Mouse (Mus musculus) liver, embryonic 15.5 days (tissue): Measurements from ENCODE around the gene Mpv17l2. TPM values are rescaled to one million over a fixed set of nuclear protein-coding genes. Genes with fewer than 3 reads are reported as not detected.

Source experiments
- ATAC-seq: fragments of 200-750 bp; cut with Nextera tagmentation; 2 replicates; pipeline ENCODE4 v1.8.0; 2017; ENCODE audit warnings: moderate number of reproducible peaks, mild to moderate bottlenecking, moderate library complexity; ENCODE audit not compliant: insufficient read depth
- H3K27ac ChIP-seq: fragments of 300-500 bp; sonication (generic); replicated peaks from 2 replicates; pipeline ENCODE4 v1.5.1; 2015; ENCODE audit warnings: mild to moderate bottlenecking, inconsistent platforms
- H3K27me3 ChIP-seq: fragments of 300-500 bp; sonication (generic); 2 replicates; pipeline ENCODE4 v1.6.1; 2015; ENCODE audit warnings: mild to moderate bottlenecking, inconsistent platforms
- H3K36me3 ChIP-seq: fragments of 300-500 bp; sonication (generic); replicated peaks from 2 replicates; pipeline ENCODE4 v1.6.1; 2015; ENCODE audit warnings: moderate library complexity, mild to moderate bottlenecking, inconsistent platforms
- H3K4me1 ChIP-seq: fragments of 300-500 bp; sonication (generic); replicated peaks from 2 replicates; pipeline ENCODE4 v1.6.1; 2015; ENCODE audit warnings: inconsistent platforms
- H3K4me2 ChIP-seq: fragments of 300-500 bp; sonication (generic); 2 replicates; pipeline ENCODE4 v1.6.1; 2015; ENCODE audit warnings: moderate library complexity, mild to moderate bottlenecking, inconsistent platforms
- H3K4me3 ChIP-seq: fragments of 300-500 bp; sonication (generic); replicated peaks from 2 replicates; pipeline ENCODE4 v1.5.1; 2015; ENCODE audit warnings: mild to moderate bottlenecking, inconsistent platforms
- H3K9ac ChIP-seq: fragments of 300-500 bp; sonication (generic); 2 replicates; pipeline ENCODE4 v1.6.1; 2015; ENCODE audit warnings: moderate library complexity, mild to moderate bottlenecking, inconsistent platforms
- H3K9me3 ChIP-seq: fragments of 300-500 bp; sonication (generic); replicated peaks from 2 replicates; pipeline ENCODE4 v1.6.1; 2016; ENCODE audit warnings: inconsistent platforms
- WGBS: fragments of 180-500 bp; shearing (Covaris S2); methylation state at CpG from one replicate; pipeline ENCODE4 v1.1.7; 2015; ENCODE audit warnings: mixed read lengths; ENCODE audit not compliant: insufficient replicate concordance; 5-methylcytosine and 5-hydroxymethylcytosine counted together
- polyA plus RNA-seq: library from polyadenylated mRNA; unstranded; fragments of >200 nt; fragmentation: Nextera tagmentation; extraction: Ambion mirVana; gene quantifications from 2 replicates; pipeline ENCODE4 v1.2.1, GENCODE M21; 2015

The Mpv17l2 gene
- polyA plus RNA-seq, 1 experiment from 2014 or later, result 37.8 TPM

- H3K36me3 ChIP-seq, result peaks cover 36% of the 10 kb centered on the region
- no peak for ATAC-seq
- no peak overlapping the region for H3K27ac ChIP-seq
- no peak overlapping the region for H3K9ac ChIP-seq
- 78% methylated on average over 5 of the region's 5 CpGs for WGBS
- H3K4me1 ChIP-seq, result peaks cover 84% of the 10 kb centered on the region
- H3K27me3 ChIP-seq, result no peaks in the 10 kb centered on the region
- H3K4me2 ChIP-seq, result no peak overlapping the region
- no peaks in the 10 kb centered on the region for H3K9me3 ChIP-seq
- H3K4me3 ChIP-seq, result no peak overlapping the region
Measured at GRCm38 (mm10) chr8:70773410-70773809, 12.7 kb upstream of the Mpv17l2 start.

GRCm38 (mm10) chr8:70772890-70773289, 12.1 kb upstream of the Mpv17l2 start:
- Histone ChIP-seq H3K4me1 (peaks cover 84% of the 10 kb centered on the region), H3K9ac (no peak overlapping the region), H3K27me3 (no peaks in the 10 kb centered on the region), H3K9me3 (no peaks in the 10 kb centered on the region), H3K36me3 (peaks cover 36% of the 10 kb centered on the region), H3K27ac (no peak overlapping the region), H3K4me2 (no peak overlapping the region), H3K4me3 (no peak overlapping the region)
- no peak for ATAC-seq
- WGBS, result 78% methylated on average over 9 of the region's 9 CpGs

- Histone ChIP-seq H3K4me2 (no peak overlapping the region), H3K36me3 (peaks cover 36% of the 10 kb centered on the region), H3K4me3 (no peak overlapping the region), H3K27ac (no peak overlapping the region), H3K4me1 (peaks cover 86% of the 10 kb centered on the region), H3K9me3 (no peaks in the 10 kb centered on the region), H3K27me3 (no peaks in the 10 kb centered on the region), H3K9ac (no peak overlapping the region)
- no peak for ATAC-seq
- 82% methylated on average over 13 of the region's 13 CpGs for WGBS
Measured at GRCm38 (mm10) chr8:70772075-70772474, 11.3 kb upstream of the Mpv17l2 start.

GRCm38 (mm10) chr8:70771217-70771616, 10.5 kb upstream of the Mpv17l2 start:
- Histone ChIP-seq H3K4me2 (no peak overlapping the region), H3K36me3 (peaks cover 36% of the 10 kb centered on the region), H3K27ac (no peak overlapping the region), H3K4me1 (peaks cover 92% of the 10 kb centered on the region), H3K9me3 (no peaks in the 10 kb centered on the region), H3K9ac (no peak overlapping the region), H3K27me3 (no peaks in the 10 kb centered on the region), H3K4me3 (no peak overlapping the region)
- WGBS, result 69% methylated on average over 7 of the region's 7 CpGs
- ATAC-seq, result no peak

- H3K36me3 ChIP-seq, result peaks cover 36% of the 10 kb centered on the region
- H3K4me2 ChIP-seq, result no peak overlapping the region
- no peak overlapping the region for H3K9ac ChIP-seq
- H3K4me1 ChIP-seq, result peaks cover 92% of the 10 kb centered on the region
- no peak overlapping the region for H3K4me3 ChIP-seq
- H3K27ac ChIP-seq, result no peak overlapping the region
- WGBS, result 84% methylated on average over 13 of the region's 13 CpGs
- H3K27me3 ChIP-seq, result no peaks in the 10 kb centered on the region
- no peak for ATAC-seq
- no peaks in the 10 kb centered on the region for H3K9me3 ChIP-seq
Measured at GRCm38 (mm10) chr8:70770748-70771147, 10.0 kb upstream of the Mpv17l2 start.

GRCm38 (mm10) chr8:70769858-70770257, 9.1 kb upstream of the Mpv17l2 start:
- Histone ChIP-seq H3K9me3 (no peaks in the 10 kb centered on the region), H3K36me3 (peaks cover 36% of the 10 kb centered on the region), H3K9ac (peak overlapping the region; percentile 37), H3K27me3 (no peaks in the 10 kb centered on the region), H3K4me3 (no peak overlapping the region), H3K4me2 (peak overlapping the region; percentile 40), H3K4me1 (peaks cover 92% of the 10 kb centered on the region), H3K27ac (no peak overlapping the region; the same call in none of the 2 replicates)
- 28% methylated on average over 12 of the region's 12 CpGs for WGBS
- ATAC-seq, result peak; percentile 46

GRCm38 (mm10) chr8:70769359-70769758, 8.6 kb upstream of the Mpv17l2 start:
- peak; percentile 60 for ATAC-seq
- Histone ChIP-seq H3K27me3 (no peaks in the 10 kb centered on the region), H3K36me3 (peaks cover 36% of the 10 kb centered on the region), H3K27ac (peak overlapping the region; percentile 3), H3K4me1 (peaks cover 92% of the 10 kb centered on the region), H3K9ac (peak overlapping the region; percentile 37; the same call in 1 of the 2 replicates), H3K9me3 (no peaks in the 10 kb centered on the region), H3K4me3 (no peak overlapping the region), H3K4me2 (peak overlapping the region; percentile 40)
- under 1% methylated on average over 26 of the region's 26 CpGs for WGBS

- Histone ChIP-seq H3K9me3 (no peaks in the 10 kb centered on the region), H3K4me2 (peak overlapping the region; percentile 40; the same call in 1 of the 2 replicates), H3K9ac (no peak overlapping the region; the same call in 1 of the 2 replicates), H3K36me3 (peaks cover 36% of the 10 kb centered on the region), H3K27ac (peak overlapping the region; percentile 48), H3K4me3 (no peak overlapping the region), H3K27me3 (no peaks in the 10 kb centered on the region), H3K4me1 (peaks cover 92% of the 10 kb centered on the region)
- no peak for ATAC-seq
- WGBS, result 78% methylated on average over 16 of the region's 16 CpGs
Measured at GRCm38 (mm10) chr8:70768956-70769355, 8.2 kb upstream of the Mpv17l2 start.

- peak overlapping the region; percentile 40; the same call in 1 of the 2 replicates for H3K4me2 ChIP-seq
- peaks cover 35% of the 10 kb centered on the region for H3K36me3 ChIP-seq
- peaks cover 92% of the 10 kb centered on the region for H3K4me1 ChIP-seq
- no peak for ATAC-seq
- peak overlapping the region; percentile 94 for H3K27ac ChIP-seq
- H3K9ac ChIP-seq, result no peak overlapping the region
- H3K9me3 ChIP-seq, result no peaks in the 10 kb centered on the region
- 82% methylated on average over 32 of the region's 32 CpGs for WGBS
- no peaks in the 10 kb centered on the region for H3K27me3 ChIP-seq
- no peak overlapping the region for H3K4me3 ChIP-seq
Measured at GRCm38 (mm10) chr8:70768231-70768776, 7.6 kb upstream of the Mpv17l2 start.

GRCm38 (mm10) chr8:70767503-70767902, 6.8 kb upstream of the Mpv17l2 start:
- peaks cover 36% of the 10 kb centered on the region for H3K36me3 ChIP-seq
- H3K4me2 ChIP-seq, result no peak overlapping the region
- whole genome bisulfite sequencing, result 81% methylated on average over 6 of the region's 6 CpGs
- peaks cover 92% of the 10 kb centered on the region for H3K4me1 ChIP-seq
- H3K27ac ChIP-seq, result peak overlapping the region; percentile 94
- H3K4me3 ChIP-seq, result no peak overlapping the region
- no peak overlapping the region for H3K9ac ChIP-seq
- no peaks in the 10 kb centered on the region for H3K9me3 ChIP-seq
- no peaks in the 10 kb centered on the region for H3K27me3 ChIP-seq
- ATAC-seq, result no peak

GRCm38 (mm10) chr8:70766571-70767440, 6.1 kb upstream of the Mpv17l2 start:
- ATAC-seq, result peak; percentile 24
- WGBS, result 13% methylated on average over 21 of the region's 21 CpGs
- peaks cover 99% of the 10 kb centered on the region for H3K4me1 ChIP-seq

More at GRCm38 (mm10) chr8:70766571-70767440, 6.1 kb upstream of the Mpv17l2 start:
- no peaks in the 10 kb centered on the region for H3K9me3 ChIP-seq
- peak overlapping the region; percentile 95 for H3K4me2 ChIP-seq
- peak overlapping the region; percentile 94 for H3K27ac ChIP-seq
- peak overlapping the region; percentile 68 for H3K9ac ChIP-seq
- peak overlapping the region; percentile 64 for H3K4me3 ChIP-seq
- H3K27me3 ChIP-seq, result no peaks in the 10 kb centered on the region
- peaks cover 32% of the 10 kb centered on the region for H3K36me3 ChIP-seq
